Mouse (Mus musculus) T-cell, adult 2 months (primary cell): Measurements from ENCODE around the gene Parg.

ENCODE experiments used
- DNase-seq: peaks from one replicate; pipeline ENCODE4 v3.0.0; 2022; ENCODE audit warnings: low spot score

Gene Parg

DNA sequence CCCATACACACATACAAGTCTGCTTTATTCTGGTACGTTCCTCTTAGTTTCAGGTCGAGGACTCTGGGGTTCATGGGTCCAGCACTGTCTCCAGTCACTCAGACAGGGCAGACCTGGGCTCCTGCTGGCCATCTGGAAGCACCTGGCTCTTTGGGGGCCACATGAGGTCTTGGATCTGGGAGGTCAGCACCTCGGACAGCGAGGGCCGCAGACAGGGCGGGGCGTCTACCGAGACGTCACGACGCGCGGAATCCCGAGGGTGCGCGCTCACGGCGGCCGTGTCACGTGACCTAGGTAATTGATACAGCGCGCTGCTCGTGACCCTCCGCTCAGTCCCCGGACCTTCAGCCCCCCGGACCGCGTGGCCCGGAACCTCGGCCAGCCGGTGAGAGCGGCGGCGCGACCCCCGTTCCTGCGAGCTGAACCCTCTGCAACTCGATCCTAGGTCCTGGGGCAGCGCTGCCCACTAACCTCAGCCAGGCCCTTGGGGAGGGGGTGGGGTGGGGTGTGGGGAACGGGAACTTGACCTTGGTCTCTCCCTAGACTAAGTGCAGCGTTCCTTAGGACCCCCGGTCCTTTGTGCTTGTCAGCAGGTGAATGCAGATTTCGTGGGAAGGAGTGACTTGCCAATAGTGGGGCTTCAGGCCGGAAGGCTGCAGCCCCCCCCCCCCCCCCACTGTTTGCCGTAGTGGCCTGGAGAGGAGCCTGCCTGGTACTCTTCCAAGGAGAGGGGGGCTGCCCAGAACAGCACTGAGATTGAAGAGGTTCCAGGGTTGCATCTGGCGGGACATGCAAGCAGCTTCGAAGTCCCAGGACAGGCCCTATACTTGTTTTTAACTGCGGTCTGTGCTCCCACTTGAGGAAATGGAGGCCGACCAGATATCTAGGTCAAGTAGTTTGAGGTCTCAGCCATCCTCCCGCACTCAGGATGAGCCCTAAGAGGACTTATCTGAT lies 120.3 kb downstream of the Parg start, which contains the start of gene Ogdhl:
Gene Ogdhl (plus strand): TSS at position 288 of the 954 bp plus-strand sequence.
- DNase-seq, result peak; percentile 10

- DNase-seq, result no peak
Measured at GRCm38 (mm10) chr14:32323221-32323620, 121.5 kb downstream of the Parg start.

DNA sequence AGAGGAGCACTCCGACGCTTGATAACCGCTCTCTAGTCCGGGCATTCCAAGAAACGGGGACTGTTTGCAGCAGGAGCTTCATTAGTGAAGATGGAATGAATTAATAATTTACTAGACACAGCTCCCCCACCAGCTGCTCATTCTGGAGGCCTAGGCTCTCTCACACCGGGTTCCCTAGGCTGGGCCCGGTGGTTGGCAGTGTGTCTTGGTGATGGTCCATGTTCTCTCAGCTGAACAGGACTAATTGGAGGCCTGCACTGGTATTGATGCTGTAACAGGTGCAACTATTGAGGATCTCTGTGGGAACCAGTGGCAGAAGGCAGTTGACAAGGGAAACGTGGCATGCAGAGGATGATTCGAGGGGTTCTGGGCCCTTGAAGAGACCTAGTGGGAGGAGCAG lies 125.6 kb downstream of the Parg start:
- no peak for DNase-seq

DNA sequence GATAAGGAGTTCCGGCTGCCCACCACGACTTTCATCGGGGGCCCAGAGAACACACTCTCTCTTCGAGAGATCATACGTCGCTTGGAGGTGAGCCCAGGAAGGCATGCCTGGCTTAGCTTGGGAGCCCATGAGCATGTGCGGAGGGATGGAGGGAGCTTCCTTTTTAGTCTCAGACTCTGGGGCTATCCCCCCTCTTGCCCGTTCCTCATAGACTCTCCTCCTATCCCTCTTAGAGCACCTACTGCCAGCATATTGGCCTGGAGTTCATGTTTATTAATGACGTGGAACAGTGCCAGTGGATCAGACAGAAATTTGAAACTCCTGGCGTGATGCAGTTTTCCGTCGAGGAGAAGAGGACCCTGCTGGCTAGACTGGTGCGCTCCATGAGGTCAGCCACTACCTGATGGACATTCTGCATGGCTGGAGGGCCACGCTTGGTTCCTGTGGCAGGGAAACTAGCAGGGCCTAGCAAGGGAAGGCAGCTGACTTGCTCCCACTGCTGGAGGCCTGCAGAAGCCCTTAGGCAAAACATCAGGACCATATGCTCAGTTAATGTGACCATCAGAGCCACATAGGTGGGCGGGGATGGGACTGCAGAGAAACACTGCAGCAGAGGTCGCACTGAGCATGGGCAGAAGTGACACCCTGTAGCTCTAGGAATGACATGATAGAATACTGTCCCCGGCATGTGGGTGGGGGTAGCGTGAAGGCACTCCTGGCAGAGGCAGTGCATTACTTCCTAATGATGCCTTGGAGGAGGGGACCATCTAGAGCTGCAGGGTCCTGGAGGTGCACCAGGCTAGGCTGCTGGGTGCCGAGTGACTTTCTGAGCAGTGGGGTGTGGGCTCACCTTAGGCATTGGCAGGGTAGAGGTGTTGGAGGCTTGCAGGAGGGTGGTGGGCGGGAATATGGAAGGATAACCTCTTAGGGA lies 131.0 kb downstream of the Parg start:
- no peak for DNase-seq

- no peak for DNase-seq
Measured at GRCm38 (mm10) chr14:32336021-32336420, 134.3 kb downstream of the Parg start.

GRCm38 (mm10) chr14:32336547-32336946 lies 134.8 kb downstream of the Parg start:
- DNase-seq, result no peak

- DNase-seq, result no peak
Measured at GRCm38 (mm10) chr14:32341823-32342222, 140.1 kb downstream of the Parg start.

GRCm38 (mm10) chr14:32344176-32344575 lies 142.4 kb downstream of the Parg start:
- DNase-seq, result no peak

- no peak for DNase-seq
Measured at GRCm38 (mm10) chr14:32344694-32345093, 142.9 kb downstream of the Parg start.
